Mouse (Mus musculus) heart, adult 9 months (tissue): ENCODE measurements at regions not wholly inside any gene's neighbourhood (a gene's known extent, or its start where the extent isn't known, plus 50 kb on each side); places are given as distances from the start of the nearest gene placed in this dataset.

ENCODE experiments used
- DNase-seq, 2 experiments: peaks; one replicate each; pipeline ENCODE4 v3.0.0; 2022; ENCODE audit warnings: low spot score in 2 of 2

DNA sequence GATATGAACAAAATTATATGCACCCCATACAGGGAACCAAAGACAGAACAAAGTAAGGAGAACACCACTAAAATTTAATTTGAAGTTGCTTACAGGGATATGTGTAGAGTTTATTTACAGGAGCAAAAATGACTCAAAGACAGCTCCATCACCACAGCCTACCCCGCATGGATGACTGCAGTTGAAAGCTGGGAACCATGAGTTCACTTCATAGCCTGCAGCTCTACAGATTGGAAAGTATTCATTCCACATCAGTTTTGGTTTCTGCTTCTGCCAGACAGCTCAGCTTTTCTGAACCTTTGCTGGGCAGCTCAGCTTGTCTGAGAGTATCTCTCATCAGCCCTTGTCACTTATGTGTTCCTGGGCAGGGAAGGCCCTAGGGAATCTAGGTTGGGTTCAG, 160.6 kb upstream of the Sema3d start:
- DNase-seq, result no peak

DNA sequence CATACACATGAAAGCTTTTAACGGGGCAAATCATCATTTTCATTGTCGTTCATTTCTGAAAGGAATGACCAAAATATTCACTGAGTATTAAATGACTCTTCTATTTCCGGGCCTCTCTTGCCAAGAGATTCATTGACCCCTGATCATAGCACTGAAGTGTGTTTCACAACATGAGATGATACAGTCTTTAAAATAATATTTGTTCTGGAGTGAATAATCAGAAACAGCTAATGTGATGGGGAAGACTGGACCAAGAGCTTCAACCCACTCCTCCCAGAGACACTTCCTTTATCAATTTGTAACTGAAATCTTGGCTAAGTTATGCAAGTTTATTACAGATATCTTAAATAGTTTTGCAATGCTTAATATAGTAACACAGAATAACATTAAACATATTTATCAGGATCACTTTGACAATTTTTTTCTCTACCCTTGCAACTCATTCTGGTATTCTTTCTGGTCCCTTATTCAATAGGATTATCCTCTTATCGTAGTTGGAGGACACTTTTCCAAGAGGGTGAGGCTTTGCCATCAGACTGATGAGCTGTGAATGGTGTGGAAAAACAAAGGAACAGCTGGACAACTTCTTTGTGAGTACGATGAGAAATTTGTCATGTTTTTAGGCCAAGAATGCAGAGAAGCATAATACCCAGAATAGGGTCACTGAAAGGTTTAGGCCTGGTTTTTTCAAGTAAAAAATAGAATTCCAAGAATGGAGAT, 149.6 kb upstream of the Sema3d start:
- no peak for DNase-seq

DNA sequence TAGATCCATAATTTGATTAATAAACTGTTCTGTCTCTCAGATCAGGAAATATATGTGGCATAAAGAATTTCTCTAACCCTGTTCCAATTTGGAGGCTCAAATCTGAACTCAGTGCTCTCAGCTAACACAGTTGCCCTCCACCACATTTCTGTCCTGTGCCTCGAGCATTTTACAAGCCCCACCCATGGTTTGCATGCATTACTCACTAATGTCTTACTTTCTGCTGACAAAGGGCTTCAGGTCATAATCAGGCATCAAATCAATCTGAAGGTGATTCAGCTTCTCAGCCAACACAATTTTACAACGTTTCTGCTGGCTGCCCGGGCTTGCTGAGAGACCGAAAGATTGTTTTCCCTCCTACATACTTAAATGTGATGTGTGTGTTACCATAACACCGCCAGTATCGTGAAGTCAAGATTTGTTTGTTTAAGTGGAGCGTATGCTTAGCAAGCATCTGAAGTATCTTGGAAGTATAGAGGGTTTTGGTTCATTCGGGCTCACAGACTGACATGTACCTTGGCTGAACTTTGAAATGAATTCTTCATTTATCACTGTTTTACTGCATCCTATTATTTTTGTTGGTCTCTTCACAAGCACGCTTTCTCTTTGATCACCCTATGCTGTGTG, 139.9 kb upstream of the Sema3d start:
- DNase-seq, result no peak

DNA sequence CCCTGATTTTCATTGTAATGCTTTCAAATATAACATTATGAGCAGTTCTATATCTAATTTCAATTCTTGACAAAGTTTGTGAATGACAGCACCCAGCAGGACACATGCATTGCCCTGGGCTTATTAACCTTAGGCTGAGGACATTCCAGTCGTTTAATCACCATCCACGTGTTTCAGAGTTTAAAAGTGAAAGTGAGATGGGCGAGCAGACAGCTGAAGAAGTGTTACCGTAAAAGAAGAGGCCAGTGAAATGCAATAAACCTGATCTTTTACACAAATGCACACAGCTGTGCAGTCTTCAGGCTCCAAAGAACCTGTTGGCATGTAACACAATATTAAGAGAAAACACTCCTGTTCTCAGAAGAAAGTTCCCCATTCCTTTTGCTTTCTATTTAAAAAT, 89.5 kb upstream of the Sema3d start:
- DNase-seq, result no peak

DNA sequence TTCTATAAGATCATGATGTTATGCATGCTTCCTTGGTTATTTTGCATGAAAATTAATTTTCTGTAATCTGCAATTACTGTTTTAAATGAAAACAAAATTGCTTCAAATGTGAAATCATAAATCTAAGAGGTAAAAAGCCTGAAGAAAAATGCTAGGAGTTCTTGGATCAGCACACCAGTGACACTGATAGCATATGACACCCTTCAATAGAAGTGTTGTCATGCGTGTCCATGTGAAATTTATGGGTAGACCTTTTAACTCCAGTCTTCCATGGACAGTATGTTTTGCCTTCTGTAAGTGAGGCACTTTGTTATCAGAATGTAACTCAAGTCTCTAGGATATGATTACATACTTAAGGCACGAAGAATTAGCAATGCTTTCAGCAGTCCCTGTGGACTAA, 85.9 kb upstream of the Sema3d start:
- DNase-seq, result no peak

DNA sequence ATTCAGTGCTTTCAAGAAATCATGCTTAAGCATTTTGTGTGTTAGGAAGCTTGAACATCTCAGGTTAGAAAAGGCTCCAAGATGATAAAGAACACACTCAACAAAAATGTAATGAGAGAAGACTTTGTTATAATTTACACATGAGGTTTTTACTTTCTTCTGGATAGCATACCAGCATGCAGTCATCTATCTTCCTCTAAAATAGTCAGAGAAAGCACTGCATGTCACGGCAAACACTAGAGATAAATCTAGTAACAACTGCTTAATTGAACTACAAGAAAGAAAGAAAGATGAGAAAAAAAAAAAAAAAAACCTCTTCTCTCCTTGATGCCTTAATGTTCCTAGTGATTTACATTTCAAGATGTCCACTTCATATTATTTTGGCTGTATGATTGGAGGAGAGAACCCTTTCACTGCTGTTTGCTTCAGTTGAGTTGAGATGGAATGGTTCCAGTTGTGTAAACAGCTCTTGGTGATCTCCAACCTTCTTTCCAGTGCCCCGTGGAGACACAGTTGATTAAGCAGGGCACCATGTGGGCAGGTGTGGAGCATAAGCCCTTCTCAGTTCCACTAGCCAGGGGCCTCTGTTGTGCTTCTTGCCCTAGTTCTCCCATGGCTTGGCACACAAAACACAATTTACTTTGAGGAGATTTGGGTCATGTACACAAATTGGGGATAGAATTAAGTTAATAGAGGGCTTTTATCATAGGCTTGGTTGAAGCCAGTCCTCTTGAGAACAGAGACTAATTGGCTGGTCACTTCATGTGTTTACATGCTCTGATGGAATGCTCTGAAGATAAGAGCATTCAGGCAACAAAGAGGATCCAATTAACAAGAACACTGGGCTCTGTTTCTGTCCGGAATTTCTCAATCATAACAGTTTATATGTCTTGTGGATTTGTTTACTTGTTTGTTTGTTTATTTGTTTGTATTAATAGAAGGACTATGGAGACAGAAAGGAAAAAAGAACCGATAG, 81.1 kb upstream of the Sema3d start:
- DNase-seq, result no peak

DNA sequence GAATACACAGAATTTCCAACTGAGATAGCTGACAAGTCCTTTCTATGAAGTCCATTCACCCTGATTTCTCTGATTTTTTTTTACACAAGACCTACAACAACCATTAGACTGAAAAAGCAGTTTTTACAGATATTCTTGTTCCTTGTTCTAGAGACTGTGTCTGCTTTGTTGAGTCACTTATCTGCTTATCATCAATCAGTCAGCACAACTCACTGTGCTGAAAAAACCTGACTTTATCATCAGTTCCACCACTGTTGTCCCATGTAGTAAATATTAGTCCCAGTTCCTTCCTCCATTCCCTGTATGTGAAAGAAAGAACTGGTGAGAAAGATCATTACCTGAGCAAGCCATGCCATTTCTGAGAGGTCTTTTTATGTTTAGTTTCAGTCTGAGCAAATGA, 73.8 kb upstream of the Sema3d start:
- no peak for DNase-seq

DNA sequence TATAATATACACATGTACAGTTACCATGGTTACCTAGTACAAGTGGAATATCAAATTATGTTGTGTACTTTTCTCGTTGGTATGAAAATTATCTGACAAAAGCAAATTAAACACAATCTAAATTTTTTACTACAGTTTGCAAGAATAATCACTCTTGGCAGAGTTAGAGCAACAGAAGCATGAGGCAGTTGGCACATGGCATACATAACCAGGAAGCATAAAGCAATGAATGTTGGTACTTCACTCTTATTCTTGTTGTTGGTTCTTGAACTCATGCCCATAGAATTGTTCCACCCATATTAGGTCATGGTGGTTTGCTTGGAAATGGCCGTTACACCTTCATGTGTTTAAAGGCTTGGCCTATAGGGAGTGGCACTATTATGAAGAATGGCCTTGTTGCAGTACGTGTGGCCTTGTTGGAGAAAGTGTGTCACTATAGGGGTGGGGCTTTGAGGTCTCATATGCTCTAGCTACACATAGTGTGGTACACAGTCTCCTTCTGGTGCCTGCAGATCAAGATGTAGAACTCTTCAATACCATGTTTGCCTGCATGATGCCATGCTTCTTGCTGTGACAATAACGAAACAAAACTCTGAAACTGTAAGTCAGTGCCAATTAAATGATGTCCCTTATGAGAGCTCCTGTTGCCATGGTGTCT, 50.4 kb upstream of the Sema3d start:
- DNase-seq, result no peak
